Mouse (Mus musculus): ENCODE results near the gene Lhfp. TPM values are rescaled to one million over a fixed set of nuclear protein-coding genes. Genes with fewer than 3 reads are reported as not detected.

Lhfp gene
- polyA plus RNA-seq, 1 experiment from 2014 or later = 50.1 TPM

DNA sequence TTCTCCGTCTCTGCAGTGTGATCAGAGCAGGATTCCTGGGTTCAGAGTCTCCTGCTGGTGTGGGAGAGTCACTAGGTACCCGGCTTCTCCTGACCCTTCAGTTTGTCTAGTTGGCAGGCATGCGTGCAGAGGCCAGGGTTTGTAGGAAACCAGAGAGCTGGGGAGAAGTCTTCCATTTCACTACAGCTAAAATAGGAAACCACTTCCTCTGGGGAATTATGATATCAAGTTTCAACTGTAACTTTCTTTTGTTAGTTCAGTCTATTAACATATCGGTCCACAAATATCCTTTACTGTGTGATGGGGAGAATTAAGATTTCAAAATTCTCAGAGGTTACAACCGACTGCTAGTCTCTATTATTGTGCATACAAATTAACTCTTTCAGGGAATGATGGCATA, 5.3 kb upstream of the Lhfp start:
- no peak overlapping the region for H3K9ac ChIP-seq (ENCODE audit: low read length)
- H3K27ac ChIP-seq (ENCODE audit: low read depth, low read length) = no peak overlapping the region
- no peaks in the 10 kb centered on the region for H3K36me3 ChIP-seq (ENCODE audit: control insufficient read depth, insufficient read depth, low read length)
- no peak for ATAC-seq (ENCODE audit: insufficient read depth, low FRiP score, low TSS enrichment)
- DNase-seq (ENCODE audit: low spot score) = no peak
- no peak overlapping the region for H3K4me2 ChIP-seq (ENCODE audit: low read depth)
- H3K4me1 ChIP-seq (ENCODE audit: control insufficient read depth, insufficient read depth, low read length) = peaks cover 5% of the 10 kb centered on the region; the same call in 1 of the 2 replicates
- no peak overlapping the region for H3K4me3 ChIP-seq (ENCODE audit: low read depth, low read length)
- WGBS = 78% methylated on average over 5 of the region's 5 CpGs
- no peaks in the 10 kb centered on the region for H3K27me3 ChIP-seq (ENCODE audit: control insufficient read depth, insufficient read depth, low read length)
- no peaks in the 10 kb centered on the region for H3K9me3 ChIP-seq (ENCODE audit: control insufficient read depth, low read length)

DNA sequence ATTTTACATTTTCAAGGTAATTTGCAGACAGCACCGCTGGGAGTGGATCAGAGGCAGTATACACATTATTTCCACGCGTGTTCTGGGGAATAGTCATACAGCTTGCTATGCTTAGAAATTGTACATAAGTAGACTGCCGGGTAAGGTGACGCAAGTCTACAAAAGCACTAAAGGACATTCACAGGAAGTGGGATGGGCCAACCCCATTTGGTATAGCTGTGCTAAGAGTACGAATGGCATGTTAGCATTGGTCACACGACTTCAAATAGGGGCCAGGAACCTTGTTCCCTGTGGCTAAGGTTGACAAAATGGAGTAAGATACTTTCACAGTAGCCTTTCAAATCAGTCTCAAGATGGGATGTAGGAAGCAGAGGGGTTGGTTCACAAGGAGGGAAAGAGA, 4.4 kb upstream of the Lhfp start:
- Histone ChIP-seq H3K36me3 (ENCODE audit: control insufficient read depth, insufficient read depth, low read length) (no peaks in the 10 kb centered on the region), H3K9me3 (ENCODE audit: control insufficient read depth, low read length) (no peaks in the 10 kb centered on the region), H3K27ac (ENCODE audit: low read depth, low read length) (no peak overlapping the region), H3K4me3 (ENCODE audit: low read depth, low read length) (no peak overlapping the region), H3K4me2 (ENCODE audit: low read depth) (no peak overlapping the region), H3K27me3 (ENCODE audit: control insufficient read depth, insufficient read depth, low read length) (no peaks in the 10 kb centered on the region), H3K4me1 (ENCODE audit: control insufficient read depth, insufficient read depth, low read length) (peaks cover 5% of the 10 kb centered on the region; the same call in 1 of the 2 replicates), H3K9ac (ENCODE audit: low read length) (no peak overlapping the region)
- DNase-seq (ENCODE audit: low spot score) = no peak
- WGBS = 85% methylated on average over 7 of the region's 7 CpGs
- no peak for ATAC-seq (ENCODE audit: insufficient read depth, low FRiP score, low TSS enrichment)

DNA sequence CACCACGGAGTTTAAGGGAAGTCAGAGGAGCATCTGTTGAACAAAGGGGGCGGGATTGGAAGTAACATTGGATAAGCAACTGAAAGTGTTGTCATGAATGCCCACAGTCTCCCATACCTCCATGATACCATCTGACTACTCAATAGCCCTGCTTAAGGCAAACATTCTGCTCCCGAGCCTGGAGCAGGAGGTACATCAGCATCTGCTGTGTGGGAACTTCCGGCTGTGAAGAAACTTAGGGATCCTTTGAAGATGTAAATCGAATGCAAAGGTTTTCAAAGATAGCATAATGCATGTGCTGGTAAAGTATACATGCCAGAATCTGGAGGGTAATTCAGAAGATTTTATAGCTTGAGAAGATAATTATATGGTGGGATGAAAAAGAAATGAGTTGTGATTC, 2.4 kb upstream of the Lhfp start:
- Histone ChIP-seq H3K36me3 (ENCODE audit: control insufficient read depth, insufficient read depth, low read length) (no peaks in the 10 kb centered on the region), H3K27me3 (ENCODE audit: control insufficient read depth, insufficient read depth, low read length) (no peaks in the 10 kb centered on the region), H3K4me3 (ENCODE audit: low read depth, low read length) (no peak overlapping the region), H3K4me2 (ENCODE audit: low read depth) (no peak overlapping the region), H3K9me3 (ENCODE audit: control insufficient read depth, low read length) (no peaks in the 10 kb centered on the region), H3K4me1 (ENCODE audit: control insufficient read depth, insufficient read depth, low read length) (peaks cover 5% of the 10 kb centered on the region; the same call in 1 of the 2 replicates), H3K27ac (ENCODE audit: low read depth, low read length) (no peak overlapping the region), H3K9ac (ENCODE audit: low read length) (no peak overlapping the region)
- 68% methylated on average over 5 of the region's 5 CpGs for WGBS
- DNase-seq (ENCODE audit: low spot score) (no peak), ATAC-seq (ENCODE audit: insufficient read depth, low FRiP score, low TSS enrichment) (no peak)

DNA sequence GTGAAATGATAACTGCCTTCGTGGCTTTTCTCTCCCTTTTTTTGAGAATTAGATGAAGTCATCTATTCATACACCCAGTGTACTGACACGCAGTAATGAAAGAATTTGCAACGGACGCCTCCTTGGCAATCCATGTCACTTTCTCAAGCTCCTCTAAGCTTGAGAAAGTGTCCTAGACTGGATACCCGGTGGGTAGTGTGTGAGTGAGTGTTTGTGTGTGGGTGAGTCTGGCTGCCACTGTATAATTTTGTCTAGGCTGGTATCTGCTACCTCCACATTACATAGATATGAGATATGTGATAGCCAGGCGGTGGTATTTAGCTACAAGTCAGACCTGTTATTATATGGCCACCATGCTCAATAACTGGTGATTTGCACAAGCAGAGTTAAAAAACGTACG, 1.6 kb upstream of the Lhfp start:
- no peaks in the 10 kb centered on the region for H3K9me3 ChIP-seq (ENCODE audit: control insufficient read depth, low read length)
- peaks cover 5% of the 10 kb centered on the region; the same call in 1 of the 2 replicates for H3K4me1 ChIP-seq (ENCODE audit: control insufficient read depth, insufficient read depth, low read length)
- no peak for ATAC-seq (ENCODE audit: insufficient read depth, low FRiP score, low TSS enrichment)
- no peaks in the 10 kb centered on the region for H3K27me3 ChIP-seq (ENCODE audit: control insufficient read depth, insufficient read depth, low read length)
- H3K4me3 ChIP-seq (ENCODE audit: low read depth, low read length) = no peak overlapping the region
- no peak overlapping the region for H3K4me2 ChIP-seq (ENCODE audit: low read depth)
- no peak overlapping the region for H3K27ac ChIP-seq (ENCODE audit: low read depth, low read length)
- WGBS = 83% methylated on average over 8 of the region's 8 CpGs
- H3K9ac ChIP-seq (ENCODE audit: low read length) = no peak overlapping the region
- DNase-seq (ENCODE audit: low spot score) = no peak
- no peaks in the 10 kb centered on the region for H3K36me3 ChIP-seq (ENCODE audit: control insufficient read depth, insufficient read depth, low read length)

DNA sequence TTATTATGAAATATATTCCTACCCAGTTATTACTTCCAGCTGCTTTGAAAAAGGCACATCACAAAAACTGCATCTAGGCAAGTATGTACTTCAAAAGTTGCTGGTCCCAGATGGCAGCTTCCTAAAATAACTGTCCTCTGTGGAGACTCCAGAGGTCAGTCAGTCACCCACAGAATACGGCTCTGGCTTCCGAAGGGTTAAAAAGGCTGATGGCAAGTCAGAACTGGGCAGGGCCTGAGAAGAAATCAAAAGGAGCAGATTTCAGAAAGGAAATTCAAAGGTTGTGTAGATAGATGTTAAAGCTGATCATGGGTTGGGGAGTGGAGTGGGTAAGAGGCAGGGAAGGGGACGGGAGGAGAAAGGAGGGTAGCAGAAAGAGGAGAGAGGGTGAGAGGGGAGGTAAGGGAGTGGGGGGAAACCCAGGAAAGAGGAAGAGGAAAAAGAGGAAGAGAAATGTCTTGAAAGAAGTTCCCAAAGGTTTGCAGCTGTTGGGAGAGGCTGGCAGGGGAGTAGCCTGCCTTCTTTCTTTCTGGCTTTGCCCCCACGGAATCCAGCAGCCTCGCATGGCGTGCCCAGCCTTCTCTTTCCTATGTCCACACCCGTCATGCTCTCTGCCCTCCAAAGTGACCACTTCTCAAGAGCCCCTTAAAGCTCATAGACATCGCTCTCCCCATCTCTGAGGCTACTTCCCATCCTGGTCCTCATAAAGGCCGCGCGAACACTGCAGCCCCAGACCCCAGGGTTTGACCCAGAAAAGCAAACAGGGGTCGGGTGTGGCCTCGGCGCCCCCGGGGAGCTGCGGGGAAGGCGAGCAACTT, 526 bp upstream of the Lhfp start:
- WGBS = 7% methylated on average over 17 of the region's 17 CpGs
- Histone ChIP-seq H3K27me3 (ENCODE audit: control insufficient read depth, insufficient read depth, low read length) (no peaks in the 10 kb centered on the region), H3K9me3 (ENCODE audit: control insufficient read depth, low read length) (no peaks in the 10 kb centered on the region), H3K4me2 (ENCODE audit: low read depth) (peak overlapping the region; percentile 85), H3K27ac (ENCODE audit: low read depth, low read length) (no peak overlapping the region), H3K4me3 (ENCODE audit: low read depth, low read length) (peak overlapping the region; percentile 74), H3K9ac (ENCODE audit: low read length) (peak overlapping the region; percentile 77), H3K36me3 (ENCODE audit: control insufficient read depth, insufficient read depth, low read length) (no peaks in the 10 kb centered on the region), H3K4me1 (ENCODE audit: control insufficient read depth, insufficient read depth, low read length) (peaks cover 8% of the 10 kb centered on the region; the same call in 1 of the 2 replicates)
- DNase-seq (ENCODE audit: low spot score) (no peak), ATAC-seq (ENCODE audit: insufficient read depth, low FRiP score, low TSS enrichment) (peak; percentile 56; the same call in 1 of the 2 replicates)

DNA sequence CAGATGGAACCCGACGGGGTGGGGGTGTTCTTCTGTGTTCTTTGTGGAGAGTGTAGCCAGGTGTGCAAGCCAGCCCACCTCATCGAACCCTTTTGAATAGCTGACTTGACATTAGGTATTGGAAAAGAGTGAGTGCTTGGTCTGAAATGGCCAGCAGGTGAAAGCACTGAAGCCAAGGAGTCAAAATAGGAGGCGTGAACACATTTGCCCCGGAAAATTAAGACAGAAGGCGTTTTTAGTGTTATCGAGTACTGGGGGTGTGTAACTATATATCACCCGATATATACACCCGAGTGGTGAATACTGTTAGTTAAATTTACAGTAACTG, 876 bp downstream of the Lhfp start:
- Histone ChIP-seq H3K9me3 (ENCODE audit: control insufficient read depth, low read length) (no peaks in the 10 kb centered on the region), H3K36me3 (ENCODE audit: control insufficient read depth, insufficient read depth, low read length) (no peaks in the 10 kb centered on the region), H3K27me3 (ENCODE audit: control insufficient read depth, insufficient read depth, low read length) (no peaks in the 10 kb centered on the region), H3K4me3 (ENCODE audit: low read depth, low read length) (peak overlapping the region; percentile 74), H3K27ac (ENCODE audit: low read depth, low read length) (no peak overlapping the region), H3K4me1 (ENCODE audit: control insufficient read depth, insufficient read depth, low read length) (peaks cover 9% of the 10 kb centered on the region; the same call in 1 of the 2 replicates), H3K4me2 (ENCODE audit: low read depth) (peak overlapping the region; percentile 85), H3K9ac (ENCODE audit: low read length) (peak overlapping the region; percentile 77)
- ATAC-seq (ENCODE audit: insufficient read depth, low FRiP score, low TSS enrichment) = no peak
- 23% methylated on average over 9 of the region's 9 CpGs for WGBS
- no peak for DNase-seq (ENCODE audit: low spot score)

DNA sequence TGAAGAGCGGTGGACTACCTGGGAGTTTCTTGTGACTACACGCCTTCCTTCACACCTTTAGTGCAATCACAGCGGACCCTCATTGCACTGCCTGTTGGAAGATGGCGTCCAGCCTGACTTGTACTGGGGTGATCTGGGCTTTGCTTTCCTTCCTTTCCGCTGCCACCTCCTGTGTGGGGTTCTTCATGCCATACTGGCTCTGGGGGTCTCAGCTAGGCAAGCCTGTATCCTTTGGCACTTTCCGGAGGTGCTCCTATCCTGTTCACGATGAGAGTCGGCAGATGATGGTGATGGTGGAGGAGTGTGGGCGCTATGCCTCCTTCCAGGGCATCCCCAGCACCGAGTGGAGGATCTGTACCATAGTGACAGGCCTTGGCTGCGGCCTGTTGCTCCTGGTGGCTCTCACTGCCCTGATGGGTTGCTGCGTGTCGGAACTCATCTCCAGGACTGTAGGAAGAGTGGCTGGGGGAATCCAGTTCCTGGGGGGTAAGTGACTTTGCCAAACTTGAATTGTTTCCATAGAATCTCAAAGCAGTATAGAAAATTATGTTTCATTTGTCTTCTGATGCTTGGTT, 2.0 kb downstream of the Lhfp start:
- no peak for DNase-seq (ENCODE audit: low spot score)
- Histone ChIP-seq H3K9ac (ENCODE audit: low read length) (no peak overlapping the region), H3K4me2 (ENCODE audit: low read depth) (peak overlapping the region; percentile 17; the same call in 1 of the 2 replicates), H3K27ac (ENCODE audit: low read depth, low read length) (no peak overlapping the region), H3K4me3 (ENCODE audit: low read depth, low read length) (no peak overlapping the region), H3K36me3 (ENCODE audit: control insufficient read depth, insufficient read depth, low read length) (no peaks in the 10 kb centered on the region), H3K27me3 (ENCODE audit: control insufficient read depth, insufficient read depth, low read length) (no peaks in the 10 kb centered on the region), H3K9me3 (ENCODE audit: control insufficient read depth, low read length) (no peaks in the 10 kb centered on the region), H3K4me1 (ENCODE audit: control insufficient read depth, insufficient read depth, low read length) (peaks cover 9% of the 10 kb centered on the region; the same call in 1 of the 2 replicates)
- WGBS = 89% methylated on average over 13 of the region's 13 CpGs
- ATAC-seq (ENCODE audit: insufficient read depth, low FRiP score, low TSS enrichment) = no peak

DNA sequence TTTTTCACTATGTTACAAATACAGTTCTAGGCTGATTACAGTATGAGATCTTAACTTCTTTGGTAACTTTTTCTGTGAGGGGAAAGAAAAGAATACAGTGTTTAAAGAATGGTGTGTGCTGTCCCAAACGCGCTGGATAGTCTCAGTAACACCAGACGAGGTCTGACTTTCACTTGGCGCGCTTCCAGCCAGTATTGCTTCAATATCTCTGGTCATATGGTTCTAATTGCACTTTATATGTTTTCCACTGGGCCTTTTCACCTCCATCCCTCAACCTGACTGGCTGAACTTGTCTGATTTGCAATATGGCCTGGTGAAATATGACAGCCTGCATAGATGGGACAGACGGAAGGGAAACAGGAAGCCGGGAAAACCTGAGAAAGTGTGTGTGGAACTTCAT, 2.9 kb downstream of the Lhfp start:
- ATAC-seq (ENCODE audit: insufficient read depth, low FRiP score, low TSS enrichment) = no peak
- 56% methylated on average over 7 of the region's 7 CpGs for WGBS

More for the DNA sequence above, 2.9 kb downstream of the Lhfp start:
- Histone ChIP-seq H3K27me3 (ENCODE audit: control insufficient read depth, insufficient read depth, low read length) (no peaks in the 10 kb centered on the region), H3K4me1 (ENCODE audit: control insufficient read depth, insufficient read depth, low read length) (peaks cover 9% of the 10 kb centered on the region; the same call in 1 of the 2 replicates), H3K4me3 (ENCODE audit: low read depth, low read length) (peak overlapping the region; percentile 13; the same call in 1 of the 2 replicates), H3K4me2 (ENCODE audit: low read depth) (peak overlapping the region; percentile 32), H3K27ac (ENCODE audit: low read depth, low read length) (no peak overlapping the region), H3K9ac (ENCODE audit: low read length) (no peak overlapping the region), H3K36me3 (ENCODE audit: control insufficient read depth, insufficient read depth, low read length) (no peaks in the 10 kb centered on the region), H3K9me3 (ENCODE audit: control insufficient read depth, low read length) (no peaks in the 10 kb centered on the region)
- DNase-seq (ENCODE audit: low spot score) = peak; percentile 35

All from neural tube, embryonic 11.5 days (tissue).